Mouse (Mus musculus) heart, embryonic 12.5 days (tissue): ENCODE measurements around the gene Zmpste24. TPM values are rescaled to one million over a fixed set of nuclear protein-coding genes. Genes with fewer than 3 reads are reported as not detected.

Experiments
- ATAC-seq: fragments of 200-750 bp; cut with Nextera tagmentation; 2 replicates; pipeline ENCODE4 v1.8.0; 2017; ENCODE audit warnings: moderate TSS enrichment, moderate library complexity; ENCODE audit not compliant: insufficient number of reproducible peaks, low FRiP score
- H3K27ac ChIP-seq: fragments of 300-500 bp; sonication (generic); 2 replicates; pipeline ENCODE4 v1.5.1; 2016; ENCODE audit warnings: mild to moderate bottlenecking, moderate library complexity; ENCODE audit not compliant: poor library complexity, severe bottlenecking
- H3K27me3 ChIP-seq: fragments of 300-500 bp; sonication (generic); replicated peaks from 2 replicates; pipeline ENCODE4 v1.6.1; 2016; ENCODE audit warnings: mild to moderate bottlenecking, moderate library complexity
- H3K36me3 ChIP-seq: fragments of 300-500 bp; sonication (generic); 2 replicates; pipeline ENCODE4 v1.6.1; 2016; ENCODE audit warnings: mild to moderate bottlenecking, moderate library complexity
- H3K4me1 ChIP-seq: fragments of 300-500 bp; sonication (generic); replicated peaks from 2 replicates; pipeline ENCODE4 v1.6.1; 2016; ENCODE audit warnings: mild to moderate bottlenecking
- H3K4me2 ChIP-seq: fragments of 300-500 bp; sonication (generic); 2 replicates; pipeline ENCODE4 v1.6.1; 2016; ENCODE audit warnings: mild to moderate bottlenecking, moderate library complexity
- H3K4me3 ChIP-seq: fragments of 300-500 bp; sonication (generic); 2 replicates; pipeline ENCODE4 v1.5.1; 2016; ENCODE audit warnings: mild to moderate bottlenecking
- H3K9ac ChIP-seq: fragments of 300-500 bp; sonication (generic); 2 replicates; pipeline ENCODE4 v1.6.1; 2016; ENCODE audit warnings: mild to moderate bottlenecking, moderate library complexity
- H3K9me3 ChIP-seq: fragments of 300-500 bp; sonication (generic); replicated peaks from 2 replicates; pipeline ENCODE4 v1.6.1; 2016; ENCODE audit warnings: mild to moderate bottlenecking, moderate library complexity
- WGBS: fragments of 180-500 bp; shearing (Covaris S2); methylation state at CpG from one replicate; pipeline ENCODE4 v1.1.7; 2016; 5-methylcytosine and 5-hydroxymethylcytosine counted together
- polyA plus RNA-seq: library from polyadenylated mRNA; unstranded; fragments of >200 nt; fragmentation: Nextera tagmentation; extraction: Ambion mirVana; gene quantifications from 2 replicates; pipeline ENCODE4 v1.2.1, GENCODE M21; 2016

The Zmpste24 gene
- polyA plus RNA-seq, 1 experiment from 2014 or later: 30.2 TPM

DNA sequence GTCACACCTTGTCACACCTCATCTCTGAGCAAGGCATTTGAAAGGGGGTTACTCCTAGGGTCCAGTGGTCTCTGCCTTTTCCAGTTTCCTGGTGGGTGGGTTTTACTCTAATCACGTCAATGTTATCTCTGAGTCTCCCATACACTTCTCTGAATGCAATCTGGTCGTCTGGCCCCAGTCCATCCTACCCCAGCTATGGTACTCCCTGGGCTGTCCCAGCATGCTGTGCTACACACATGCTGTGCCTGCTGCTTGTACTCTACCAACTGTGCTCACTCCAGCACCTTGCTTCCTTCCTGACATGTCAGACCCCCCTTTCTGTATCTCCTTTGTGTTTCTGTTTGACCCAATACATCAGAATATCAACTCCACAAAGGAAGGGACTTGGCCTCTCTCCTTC lies 41.0 kb downstream of the Zmpste24 start:
- Histone ChIP-seq H3K4me3 (no peak overlapping the region), H3K4me2 (no peak overlapping the region), H3K36me3 (peaks cover 24% of the 10 kb centered on the region), H3K27me3 (peaks cover 13% of the 10 kb centered on the region), H3K9me3 (no peaks in the 10 kb centered on the region), H3K27ac (no peak overlapping the region), H3K9ac (no peak overlapping the region), H3K4me1 (peaks cover 10% of the 10 kb centered on the region)
- 24% methylated on average over 2 of the region's 2 CpGs for WGBS
- ATAC-seq: no peak

DNA sequence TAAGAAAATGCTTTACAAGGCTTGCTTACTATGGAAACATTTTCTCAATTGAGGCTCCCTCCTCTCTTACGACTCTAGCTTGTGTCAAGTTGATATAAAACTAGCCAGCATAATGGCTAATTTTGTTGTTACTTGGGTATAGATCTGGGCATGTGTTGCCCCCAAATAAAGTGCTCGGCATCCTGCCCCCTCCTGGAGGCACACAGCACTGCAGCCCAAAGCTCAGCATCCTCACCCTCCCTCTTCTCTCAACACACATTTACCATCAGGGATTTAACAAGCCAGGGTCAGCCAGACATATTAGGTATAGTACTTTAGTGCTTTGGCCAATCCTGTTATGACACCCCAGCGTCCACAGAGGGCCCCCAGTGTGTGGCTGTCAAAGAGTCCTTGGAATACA lies 41.7 kb downstream of the Zmpste24 start:
- no peaks in the 10 kb centered on the region for H3K9me3 ChIP-seq
- peaks cover 19% of the 10 kb centered on the region for H3K36me3 ChIP-seq
- peaks cover 13% of the 10 kb centered on the region for H3K27me3 ChIP-seq
- H3K4me1 ChIP-seq: peaks cover 14% of the 10 kb centered on the region
- WGBS: 49% methylated on average over 3 of the region's 3 CpGs
- no peak for ATAC-seq
- H3K4me2 ChIP-seq: no peak overlapping the region
- H3K27ac ChIP-seq: no peak overlapping the region
- H3K9ac ChIP-seq: no peak overlapping the region
- no peak overlapping the region for H3K4me3 ChIP-seq

DNA sequence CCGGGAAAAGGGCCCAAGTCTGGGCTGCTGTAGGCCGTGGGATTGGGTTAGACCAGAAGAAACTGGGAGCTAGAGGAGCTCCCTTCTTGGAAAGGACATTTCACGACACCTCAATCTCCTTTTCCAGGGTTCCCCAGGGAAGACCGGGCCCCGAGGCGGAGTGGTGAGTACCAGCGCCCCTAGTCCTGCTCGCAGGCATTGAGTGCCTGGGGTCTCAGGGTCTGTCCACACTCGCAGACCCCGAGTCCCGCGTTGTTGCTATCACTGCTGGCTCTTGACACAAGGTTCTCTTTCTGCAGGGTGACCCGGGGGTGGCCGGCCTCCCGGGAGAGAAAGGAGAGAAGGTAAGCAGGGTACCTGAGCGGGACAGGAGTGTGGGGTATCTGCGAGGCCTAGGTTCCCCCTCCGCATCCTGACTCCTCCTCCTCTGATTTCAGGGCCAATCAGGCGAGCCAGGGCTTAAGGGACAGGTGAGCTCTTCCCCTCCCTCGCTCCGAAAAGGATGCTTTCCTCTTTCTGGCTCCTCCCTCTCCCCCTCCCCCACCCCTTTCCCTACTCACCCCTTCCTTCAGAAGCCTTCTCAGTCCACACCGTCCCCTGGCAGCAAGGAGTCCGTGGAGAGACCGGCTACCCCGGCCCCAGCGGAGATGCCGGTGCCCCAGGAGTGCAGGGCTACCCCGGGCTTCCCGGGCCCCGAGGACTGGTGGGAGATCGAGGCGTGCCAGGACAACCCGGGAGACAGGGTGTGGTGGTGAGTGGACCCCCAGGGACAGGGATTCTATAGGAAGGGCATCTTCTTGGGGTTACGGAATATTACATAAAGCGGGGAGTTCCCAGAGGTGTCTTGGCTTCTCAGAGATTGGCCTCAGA lies 45.4 kb downstream of the Zmpste24 start:
- peaks cover 13% of the 10 kb centered on the region for H3K27me3 ChIP-seq
- no peaks in the 10 kb centered on the region for H3K9me3 ChIP-seq
- H3K36me3 ChIP-seq: no peaks in the 10 kb centered on the region
- peaks cover 14% of the 10 kb centered on the region for H3K4me1 ChIP-seq
- peak overlapping the region; percentile 58 for H3K4me2 ChIP-seq
- WGBS: 10% methylated on average over 35 of the region's 35 CpGs
- H3K4me3 ChIP-seq: peak overlapping the region; percentile 18
- ATAC-seq: peak; percentile 34; the same call in 1 of the 2 replicates
- peak overlapping the region; percentile 44; the same call in 1 of the 2 replicates for H3K9ac ChIP-seq
- no peak overlapping the region for H3K27ac ChIP-seq

DNA sequence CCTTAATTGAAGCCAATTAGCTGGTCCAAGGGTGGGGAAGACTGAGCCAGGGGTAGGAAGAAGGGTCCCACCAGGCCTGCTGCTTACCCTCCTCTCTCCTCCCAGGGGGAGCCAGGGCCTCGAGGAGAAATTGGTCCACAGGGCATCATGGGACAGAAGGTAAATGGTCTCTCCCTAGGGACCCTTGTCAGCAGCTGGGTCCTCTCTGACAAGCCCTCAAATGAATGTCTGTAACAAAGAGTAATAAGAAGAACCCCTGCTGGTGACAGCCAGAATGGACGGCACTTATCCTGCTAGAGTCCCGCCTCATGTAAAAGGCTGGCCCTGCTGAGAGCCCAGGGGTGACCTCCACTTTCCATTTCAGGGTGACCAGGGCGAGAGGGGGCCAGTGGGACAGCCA lies 46.2 kb downstream of the Zmpste24 start:
- Histone ChIP-seq H3K4me3 (no peak overlapping the region), H3K9ac (no peak overlapping the region), H3K36me3 (no peaks in the 10 kb centered on the region), H3K27ac (no peak overlapping the region), H3K4me1 (peaks cover 14% of the 10 kb centered on the region), H3K9me3 (no peaks in the 10 kb centered on the region), H3K27me3 (peaks cover 13% of the 10 kb centered on the region), H3K4me2 (peak overlapping the region; percentile 58)
- WGBS: 27% methylated on average over 4 of the region's 4 CpGs
- no peak for ATAC-seq

DNA sequence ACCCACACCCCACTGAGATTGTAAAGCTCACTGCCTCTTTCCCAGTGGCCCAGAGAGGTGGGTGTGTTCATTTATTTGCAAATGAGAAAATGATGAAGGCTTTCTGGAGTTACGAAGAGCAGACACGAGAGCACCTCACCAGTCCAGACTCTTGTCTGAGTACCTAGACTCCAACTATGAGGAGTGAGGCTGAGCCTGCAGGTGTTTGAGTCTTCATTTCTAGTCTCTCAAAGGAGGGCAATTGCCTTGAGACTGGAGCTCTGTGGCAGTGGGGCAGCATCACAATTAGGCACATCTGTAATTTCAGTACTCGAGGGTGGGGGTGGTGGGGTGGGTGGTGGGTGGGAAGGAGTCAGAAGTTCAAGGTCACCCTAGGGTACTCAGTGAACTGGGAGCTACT lies 55.1 kb downstream of the Zmpste24 start:
- WGBS: 67% methylated on average over 3 of the region's 3 CpGs
- ATAC-seq: no peak
- H3K9me3 ChIP-seq: no peaks in the 10 kb centered on the region
- no peaks in the 10 kb centered on the region for H3K36me3 ChIP-seq
- H3K9ac ChIP-seq: no peak overlapping the region
- H3K4me1 ChIP-seq: peaks cover 24% of the 10 kb centered on the region
- H3K4me3 ChIP-seq: no peak overlapping the region
- peaks cover 23% of the 10 kb centered on the region for H3K27me3 ChIP-seq
- no peak overlapping the region for H3K27ac ChIP-seq
- no peak overlapping the region for H3K4me2 ChIP-seq

DNA sequence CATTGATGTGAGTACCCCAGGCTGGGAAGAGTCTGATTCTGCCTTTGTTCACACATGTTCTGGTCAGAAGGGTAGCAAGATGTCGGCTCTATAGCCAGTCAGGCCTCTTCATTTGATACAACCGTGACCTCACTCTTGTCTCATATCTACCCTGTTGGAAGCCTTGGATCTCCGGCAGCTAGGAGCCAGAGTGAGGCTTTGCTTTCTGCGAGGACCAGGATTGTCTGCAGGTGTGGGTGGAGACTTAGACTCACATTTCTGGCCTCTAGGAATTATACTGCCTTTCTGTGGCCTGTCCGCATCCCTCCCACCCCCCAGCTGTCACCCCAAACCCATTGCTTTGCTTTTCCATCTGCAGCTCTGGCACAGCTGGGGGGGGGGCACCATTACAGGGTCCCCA lies 55.6 kb downstream of the Zmpste24 start:
- Histone ChIP-seq H3K27me3 (peaks cover 27% of the 10 kb centered on the region), H3K4me3 (no peak overlapping the region), H3K4me1 (peaks cover 24% of the 10 kb centered on the region), H3K9me3 (no peaks in the 10 kb centered on the region), H3K4me2 (no peak overlapping the region), H3K27ac (no peak overlapping the region), H3K36me3 (no peaks in the 10 kb centered on the region), H3K9ac (no peak overlapping the region)
- ATAC-seq: no peak
- 68% methylated on average over 5 of the region's 5 CpGs for whole genome bisulfite sequencing

DNA sequence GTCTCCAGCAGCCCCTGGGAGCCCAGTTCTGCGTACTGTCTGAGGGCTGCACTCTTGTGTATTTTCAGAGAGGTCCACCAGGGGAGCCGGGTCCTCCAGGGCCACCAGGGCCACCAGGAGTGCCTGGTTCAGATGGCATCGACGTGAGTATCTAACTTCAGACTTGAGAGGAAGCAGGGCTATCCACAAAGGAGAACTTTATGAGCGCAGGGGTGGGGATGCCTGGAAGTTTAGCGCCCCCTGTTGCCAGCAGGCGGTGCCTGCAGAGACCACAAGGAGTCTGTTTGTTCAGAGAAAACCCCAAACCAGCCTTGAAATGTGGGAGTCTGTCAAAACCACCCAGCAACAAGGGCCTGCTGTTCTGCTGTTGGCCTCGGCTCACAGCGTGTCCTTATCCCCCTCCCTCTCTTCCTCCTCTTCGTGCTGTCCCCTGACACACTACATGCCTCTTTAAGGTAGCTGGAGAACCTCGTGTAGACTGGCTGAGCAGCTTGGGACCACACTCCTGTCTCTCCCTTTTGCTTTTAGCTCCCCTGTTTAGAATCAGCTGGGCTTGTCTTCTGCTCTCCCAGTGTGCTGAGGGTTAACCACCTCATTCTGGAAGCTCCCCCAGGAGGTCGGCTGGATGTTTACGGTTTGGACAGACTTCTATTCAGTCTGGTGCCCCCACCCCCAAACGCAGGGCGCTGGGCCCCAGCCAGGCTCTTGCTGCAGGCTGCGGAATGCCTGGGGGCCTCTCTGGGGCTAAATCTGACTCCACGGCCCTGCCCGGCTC lies 57.0 kb downstream of the Zmpste24 start:
- no peaks in the 10 kb centered on the region for H3K36me3 ChIP-seq
- peak overlapping the region; percentile 87 for H3K4me2 ChIP-seq
- no peaks in the 10 kb centered on the region for H3K9me3 ChIP-seq
- peak; percentile 55 for ATAC-seq
- peak overlapping the region; percentile 77 for H3K27ac ChIP-seq
- H3K4me3 ChIP-seq: no peak overlapping the region
- peaks cover 24% of the 10 kb centered on the region for H3K4me1 ChIP-seq
- WGBS: 10% methylated on average over 18 of the region's 18 CpGs
- H3K27me3 ChIP-seq: peaks cover 27% of the 10 kb centered on the region
- H3K9ac ChIP-seq: peak overlapping the region; percentile 47; the same call in 1 of the 2 replicates

DNA sequence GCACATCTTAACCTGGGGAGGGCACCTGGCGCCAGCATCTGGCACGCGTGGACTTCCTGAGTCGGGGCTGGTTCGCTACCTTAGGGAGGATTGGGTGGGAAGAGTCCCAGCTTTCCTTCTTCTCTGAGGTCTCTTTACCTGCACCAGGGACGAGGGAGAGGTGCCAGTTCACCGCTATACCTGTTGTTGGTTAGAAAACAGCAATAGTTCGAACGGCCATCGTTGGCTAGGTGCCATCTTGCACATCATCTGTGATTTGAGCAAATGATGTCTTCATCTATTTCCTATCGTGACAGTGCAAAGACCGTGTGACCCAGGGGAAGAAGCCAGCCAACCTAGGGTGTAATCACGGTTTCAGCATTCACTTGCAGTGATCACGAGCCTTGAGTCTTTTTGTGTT lies 57.7 kb downstream of the Zmpste24 start:
- H3K4me3 ChIP-seq: peak overlapping the region; percentile 52
- 64% methylated on average over 14 of the region's 14 CpGs for WGBS
- H3K9ac ChIP-seq: no peak overlapping the region
- H3K4me2 ChIP-seq: peak overlapping the region; percentile 87
- no peak for ATAC-seq
- no peak overlapping the region for H3K27ac ChIP-seq
- peaks cover 24% of the 10 kb centered on the region for H3K4me1 ChIP-seq
- H3K27me3 ChIP-seq: peaks cover 27% of the 10 kb centered on the region
- no peaks in the 10 kb centered on the region for H3K9me3 ChIP-seq
- no peaks in the 10 kb centered on the region for H3K36me3 ChIP-seq

DNA sequence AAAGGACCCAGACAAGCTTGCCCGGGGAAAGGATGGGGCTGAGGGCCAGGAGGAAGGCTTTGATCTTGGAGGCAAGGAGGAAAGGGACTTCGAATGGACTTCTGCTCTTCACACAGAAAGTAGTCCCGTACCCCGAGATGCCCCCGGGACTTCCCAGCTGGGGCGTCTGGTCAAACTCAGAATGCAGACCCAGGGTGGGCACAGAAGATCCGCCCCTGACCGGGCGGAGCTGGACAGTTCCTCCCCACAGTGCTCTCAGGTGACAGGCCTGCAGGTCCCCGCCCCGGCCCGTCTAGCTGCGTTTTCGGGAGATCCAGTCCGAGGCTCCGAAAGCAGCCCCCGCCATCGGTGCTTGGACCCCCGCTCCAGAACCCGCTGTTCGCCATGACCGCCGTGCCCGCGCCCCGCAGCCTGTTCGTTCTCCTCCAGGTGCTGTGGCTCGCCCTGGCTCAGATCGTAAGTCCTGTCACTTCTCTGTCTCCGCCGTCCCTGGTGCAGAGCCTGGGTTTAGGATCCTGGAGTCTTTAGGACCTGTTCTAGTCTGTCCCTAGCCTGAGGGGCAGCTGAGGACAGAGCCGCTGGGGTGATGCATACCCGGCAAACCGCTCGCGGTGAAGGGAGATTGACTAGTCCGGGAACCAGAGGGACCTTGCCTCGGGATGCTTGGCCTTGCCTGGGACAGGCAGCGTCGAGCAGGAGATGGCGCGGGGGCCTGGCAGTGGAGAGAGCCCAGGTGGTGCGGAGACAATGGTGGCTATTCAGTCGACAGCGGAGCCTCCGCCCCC lies 58.5 kb downstream of the Zmpste24 start, which contains the start of gene Col9a2:
Col9a2 (plus strand) TSS at position 55 of the 785 bp plus-strand sequence.
- Histone ChIP-seq H3K4me2 (peak within 1 kb of the TSS; percentile 87), H3K27me3 (peaks cover 27% of the 10 kb centered on the region), H3K4me1 (peaks cover 24% of the 10 kb centered on the region), H3K27ac (no peak within 1 kb of the TSS), H3K4me3 (peak within 1 kb of the TSS; percentile 52), H3K36me3 (no peaks in the 10 kb centered on the region), H3K9ac (peak within 1 kb of the TSS; percentile 64), H3K9me3 (no peaks in the 10 kb centered on the region)
- ATAC-seq: 0 out of 2 replicates have a peak, but pooled peaks have one; percentile 19
- WGBS: 3% methylated on average over 46 of the region's 46 CpGs

DNA sequence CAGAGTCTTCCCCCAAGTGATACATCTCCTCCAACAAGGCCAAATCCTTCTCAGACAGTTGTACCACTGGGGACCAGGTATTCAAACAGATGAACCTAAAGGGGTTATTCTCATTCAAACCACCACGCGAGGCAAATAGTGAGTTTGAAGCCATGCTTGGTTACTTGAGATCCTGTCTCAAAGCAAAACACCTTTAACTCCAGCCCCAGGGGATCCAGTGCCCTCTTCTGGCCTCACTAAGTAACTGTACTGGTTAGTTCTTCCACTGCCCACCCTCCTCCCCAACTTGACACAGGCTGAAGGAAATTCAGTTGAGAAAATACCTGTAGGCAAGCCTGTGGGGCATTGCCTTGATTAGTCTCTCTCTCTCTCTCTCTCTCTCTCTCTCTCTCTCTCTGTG lies 65.0 kb downstream of the Zmpste24 start:
- Histone ChIP-seq H3K4me1 (0 out of 2 replicates have a peak, but pooled peaks cover 4% of the 10 kb centered on the region), H3K36me3 (no peaks in the 10 kb centered on the region), H3K9me3 (no peaks in the 10 kb centered on the region), H3K27ac (no peak overlapping the region), H3K4me3 (no peak overlapping the region), H3K9ac (no peak overlapping the region), H3K27me3 (peaks cover 4% of the 10 kb centered on the region), H3K4me2 (no peak overlapping the region)
- WGBS: 79% methylated on average over 2 of the region's 2 CpGs
- ATAC-seq: no peak
